Mouse (Mus musculus): ENCODE data around the gene Slc25a51. TPM values are rescaled to one million over a fixed set of nuclear protein-coding genes. Genes with fewer than 3 reads are reported as not detected.

The Slc25a51 gene
- polyA plus RNA-seq, 1 experiment, result 20.7 TPM

DNA sequence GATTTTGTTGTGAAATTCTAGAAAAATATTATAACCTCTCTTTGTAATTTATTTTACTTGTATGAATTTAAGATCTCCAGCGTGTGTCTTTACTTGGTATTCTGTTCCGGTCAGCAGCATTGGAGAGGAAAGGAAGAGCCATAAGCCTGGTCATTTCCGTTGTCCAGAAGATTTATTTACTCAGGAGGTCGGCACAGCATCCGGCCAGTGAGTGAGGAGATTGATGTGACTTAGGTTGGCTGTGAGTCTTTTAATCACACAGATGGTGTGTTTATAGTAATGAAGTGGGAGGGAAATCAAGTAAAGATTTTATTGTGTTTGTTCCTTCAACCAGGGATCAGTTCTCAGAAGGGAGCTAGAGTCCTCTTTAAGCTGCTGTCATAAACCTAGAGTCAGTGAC, 33.7 kb downstream of the Slc25a51 start:
- TF ChIP-seq GATA1 (IDR thresholded peaks at IDR 0.05; ENCODE audit: low read length), result no peak

GRCm38 (mm10) chr4:45371261-45371660, 37.3 kb downstream of the Slc25a51 start:
- TF ChIP-seq GATA1 (IDR thresholded peaks at IDR 0.05; ENCODE audit: low read length), result no peak

DNA sequence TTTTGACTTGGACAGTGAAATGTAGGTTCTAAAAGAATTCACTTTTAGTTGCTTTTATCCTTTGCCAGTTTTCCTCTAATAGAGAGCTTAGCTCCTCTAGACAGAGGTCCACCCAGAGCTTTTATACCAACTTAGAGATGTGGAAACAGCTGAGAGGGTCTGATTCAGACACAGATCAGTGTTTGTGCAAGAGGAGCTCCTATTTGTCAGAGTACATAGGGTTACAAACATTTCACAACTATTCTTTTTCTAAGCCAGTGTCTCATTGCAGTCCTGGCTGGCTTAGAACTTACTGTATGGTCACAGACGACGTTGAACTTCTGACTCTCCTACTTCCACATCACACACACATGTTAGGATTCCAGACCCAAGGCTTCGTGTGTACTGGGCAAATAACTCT, 51.9 kb downstream of the Slc25a51 start:
- no peak for TF ChIP-seq GATA1 (IDR thresholded peaks at IDR 0.05; ENCODE audit: low read length)

Other genes starting within 250 kb of the Slc25a51 start
- gene Frmpd1, start 223.9 kb downstream of the Slc25a51 start, polyA plus RNA-seq (2012), result 7.4 and 7.9 TPM in 2 replicates
- gene Trmt10b, start 111.6 kb downstream of the Slc25a51 start, polyA plus RNA-seq (2012), result 0.53 and 2.0 TPM in 2 replicates
- 40.9 and 43.6 TPM in 2 replicates for gene Dcaf10, start 66.7 kb downstream of the Slc25a51 start, polyA plus RNA-seq (2012)
- gene Exosc3, start 66.0 kb downstream of the Slc25a51 start, polyA plus RNA-seq (2012), result 107 and 164 TPM in 2 replicates
- not detected in 2 replicates for gene Shb, start 123.7 kb upstream of the Slc25a51 start, polyA plus RNA-seq (2012)